Mouse (Mus musculus): Measurements from ENCODE around the gene Osgepl1. TPM values are rescaled to one million over a fixed set of nuclear protein-coding genes. Genes with fewer than 3 reads are reported as not detected.
"Not testable (repeated sequence)": the region's sequence is repeated elsewhere in the genome, so short reads cannot be mapped to it uniquely, and the experiment has no call there.

The Osgepl1 gene
- polyA plus RNA-seq, 1 experiment from 2014 or later: 20.9 TPM

GRCm38 (mm10) chr1:53324827-53325494 is 11.5 kb downstream of the Osgepl1 start:
- no peak for ATAC-seq (ENCODE audit: insufficient number of reproducible peaks, insufficient read depth, low FRiP score, low TSS enrichment, low read depth)
- no peak overlapping the region for H3K4me2 ChIP-seq
- no peaks in the 10 kb centered on the region for H3K9me3 ChIP-seq
- H3K4me1 ChIP-seq: no peaks in the 10 kb centered on the region
- H3K27me3 ChIP-seq: no peaks in the 10 kb centered on the region
- H3K4me3 ChIP-seq: no peak overlapping the region
- no peak overlapping the region for H3K27ac ChIP-seq
- H3K36me3 ChIP-seq: peaks cover 14% of the 10 kb centered on the region
- WGBS: 92% methylated on average over 5 of the region's 5 CpGs
- H3K9ac ChIP-seq: no peak overlapping the region

- not testable (repeated sequence) for ATAC-seq (ENCODE audit: insufficient number of reproducible peaks, insufficient read depth, low FRiP score, low TSS enrichment, low read depth); H3K4me1 ChIP-seq; H3K4me3 ChIP-seq; H3K36me3 ChIP-seq; H3K9me3 ChIP-seq; H3K9ac ChIP-seq; H3K4me2 ChIP-seq; H3K27me3 ChIP-seq; H3K27ac ChIP-seq
- WGBS: 79% methylated on average over 5 of the region's 5 CpGs
These were observed 20.1 kb downstream of the Osgepl1 start for GRCm38 (mm10) chr1:53333527-53333926.

- no peaks in the 10 kb centered on the region for H3K4me1 ChIP-seq
These were observed 22.0 kb downstream of the Osgepl1 start for GRCm38 (mm10) chr1:53335465-53335864.

GRCm38 (mm10) chr1:53337403-53337802 is 24.0 kb downstream of the Osgepl1 start:
- Histone ChIP-seq H3K36me3 (peaks cover 23% of the 10 kb centered on the region), H3K9me3 (peaks cover 12% of the 10 kb centered on the region)
- not testable (repeated sequence) for H3K9ac ChIP-seq; H3K27me3 ChIP-seq; H3K4me3 ChIP-seq; H3K27ac ChIP-seq; H3K4me2 ChIP-seq; ATAC-seq (ENCODE audit: insufficient number of reproducible peaks, insufficient read depth, low FRiP score, low TSS enrichment, low read depth); H3K4me1 ChIP-seq
- WGBS: 76% methylated on average over 2 of the region's 2 CpGs

More at GRCm38 (mm10) chr1:53335465-53335864, 22.0 kb downstream of the Osgepl1 start:
- no peak overlapping the region for H3K9ac ChIP-seq
- no peak overlapping the region for H3K4me3 ChIP-seq
- peaks cover 3% of the 10 kb centered on the region for H3K36me3 ChIP-seq
- H3K27me3 ChIP-seq: no peaks in the 10 kb centered on the region
- no peaks in the 10 kb centered on the region for H3K9me3 ChIP-seq
- H3K4me2 ChIP-seq: no peak overlapping the region
- ATAC-seq (ENCODE audit: insufficient number of reproducible peaks, insufficient read depth, low FRiP score, low TSS enrichment, low read depth): no peak
- H3K27ac ChIP-seq: no peak overlapping the region

DNA sequence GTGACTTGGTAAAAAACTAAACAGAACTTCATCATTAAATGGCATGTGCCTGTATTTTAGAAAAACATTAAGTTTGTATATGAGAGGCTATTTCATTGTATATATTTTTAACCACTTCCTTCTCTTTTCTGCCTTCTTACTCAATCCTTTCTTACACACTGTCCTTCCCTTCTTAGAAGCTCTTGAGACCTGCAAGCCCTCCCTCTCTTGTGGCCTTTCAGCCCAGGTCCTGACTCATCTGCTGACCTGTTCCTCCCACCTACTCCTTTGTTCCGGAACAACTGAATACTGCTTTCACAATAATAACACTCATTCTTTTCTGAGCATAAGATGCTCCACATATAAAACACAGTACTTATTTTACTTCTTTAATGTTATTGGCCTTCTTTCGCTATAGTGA is 27.6 kb downstream of the Osgepl1 start:
- Histone ChIP-seq H3K27ac (no peak overlapping the region), H3K4me2 (no peak overlapping the region)

DNA sequence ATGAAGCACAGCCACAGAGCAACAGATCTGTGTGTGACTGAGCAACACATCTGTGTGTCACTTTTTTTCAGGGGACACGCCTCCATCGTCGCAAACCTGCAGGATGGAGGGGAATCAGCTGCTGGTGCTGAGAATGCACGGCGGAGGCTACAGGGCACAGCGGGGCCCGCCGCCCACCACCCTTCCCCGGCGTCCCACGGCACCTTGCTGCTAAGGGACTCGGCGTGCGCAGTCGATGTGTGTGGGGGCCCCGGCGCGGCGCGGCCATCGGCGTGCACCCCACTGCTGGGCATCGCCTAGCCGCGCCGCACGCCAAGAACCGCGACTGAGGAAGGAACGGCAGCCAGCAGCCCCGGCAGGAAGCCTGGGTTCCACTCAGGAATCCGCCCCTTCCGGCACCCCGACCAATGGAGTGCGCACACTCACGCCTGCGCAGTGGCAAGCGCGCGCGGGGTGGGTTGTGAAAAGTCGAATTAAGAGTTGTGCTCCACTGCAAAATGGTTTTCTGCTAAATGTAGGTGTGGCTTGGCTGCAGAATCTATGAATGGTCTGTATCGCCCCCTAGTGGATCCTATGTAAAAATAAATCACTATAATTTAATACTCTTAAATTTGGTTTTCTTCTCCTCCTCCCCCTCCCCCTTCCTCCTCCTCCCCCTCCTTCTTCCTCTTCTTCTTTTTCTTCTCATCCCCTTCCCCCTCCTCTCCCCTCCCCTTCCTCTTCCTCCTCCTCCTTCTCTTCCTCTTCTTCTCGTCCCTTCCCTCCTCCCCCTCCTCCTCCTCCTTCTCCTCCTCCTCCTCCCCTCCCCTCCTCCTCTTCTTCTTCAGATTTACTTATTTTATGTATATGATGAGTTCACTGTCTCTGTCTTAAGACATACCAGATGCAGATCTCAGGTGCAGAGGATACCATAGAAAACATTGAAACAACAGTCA is 39.2 kb downstream of the Osgepl1 start, which contains the start of the genes Asdurf, Gm28551 and Asnsd1:
TSS of gene Asdurf (minus strand) at position 293 of the 935 bp plus-strand sequence.
TSS of gene Gm28551 (minus strand) at position 341 of the 935 bp plus-strand sequence.
TSS of gene Asnsd1 (minus strand) at position 426 of the 935 bp plus-strand sequence.
- under 1% methylated on average over 44 of the region's 44 CpGs for WGBS
- Histone ChIP-seq H3K36me3 (peaks cover 24% of the 10 kb centered on the region), H3K27me3 (no peaks in the 10 kb centered on the region), H3K4me2 (peak within 1 kb of the TSS; percentile 58), H3K27ac (peak within 1 kb of the TSS; percentile 87), H3K4me1 (peaks cover 8% of the 10 kb centered on the region), H3K9me3 (no peaks in the 10 kb centered on the region; the same call in 1 of the 2 replicates), H3K9ac (peak within 1 kb of the TSS; percentile 93), H3K4me3 (peak within 1 kb of the TSS; percentile 84)
- peak; percentile 100 for ATAC-seq (ENCODE audit: insufficient number of reproducible peaks, insufficient read depth, low FRiP score, low TSS enrichment, low read depth)

More for the DNA sequence above, 27.6 kb downstream of the Osgepl1 start:
- Histone ChIP-seq H3K4me1 (no peaks in the 10 kb centered on the region), H3K36me3 (peaks cover 52% of the 10 kb centered on the region), H3K4me3 (no peak overlapping the region), H3K9ac (no peak overlapping the region), H3K27me3 (no peaks in the 10 kb centered on the region), H3K9me3 (peaks cover 12% of the 10 kb centered on the region)
- no peak for ATAC-seq (ENCODE audit: insufficient number of reproducible peaks, insufficient read depth, low FRiP score, low TSS enrichment, low read depth)
- WGBS: 96% methylated on average over 2 of the region's 2 CpGs

- H3K36me3 ChIP-seq: no peaks in the 10 kb centered on the region
- H3K4me2 ChIP-seq: no peak overlapping the region
- no peaks in the 10 kb centered on the region for H3K27me3 ChIP-seq
- ATAC-seq (ENCODE audit: insufficient number of reproducible peaks, insufficient read depth, low FRiP score, low TSS enrichment, low read depth): no peak
- H3K4me1 ChIP-seq: no peaks in the 10 kb centered on the region
- no peaks in the 10 kb centered on the region; the same call in 1 of the 2 replicates for H3K9me3 ChIP-seq
- no peak overlapping the region for H3K9ac ChIP-seq
- H3K4me3 ChIP-seq: no peak overlapping the region
- no peak overlapping the region for H3K27ac ChIP-seq
These were observed 45.6 kb downstream of the Osgepl1 start for GRCm38 (mm10) chr1:53358988-53359387.

Other genes with a start within 250 kb of the Osgepl1 start
- not detected in 2 replicates for gene 1700019A02Rik, start 126.0 kb upstream of the Osgepl1 start, polyA plus RNA-seq (2015; fragmentation: Nextera tagmentation; extraction: Ambion mirVana)
- gene Pms1, start 16.6 kb upstream of the Osgepl1 start, polyA plus RNA-seq (2015; fragmentation: Nextera tagmentation; extraction: Ambion mirVana): 22.0 and 22.2 TPM in 2 replicates
- 36.3 and 37.0 TPM in 2 replicates for gene Ormdl1, start 16.5 kb upstream of the Osgepl1 start, polyA plus RNA-seq (2015; fragmentation: Nextera tagmentation; extraction: Ambion mirVana)
- not detected in 2 replicates for gene Gm28778, start 16.5 kb upstream of the Osgepl1 start, polyA plus RNA-seq (2015; fragmentation: Nextera tagmentation; extraction: Ambion mirVana)
- gene Asdurf, start 39.0 kb downstream of the Osgepl1 start, polyA plus RNA-seq (2015; fragmentation: Nextera tagmentation; extraction: Ambion mirVana): 10.0 and 25.3 TPM in 2 replicates
- 1.0 and 1.4 TPM in 2 replicates for gene Gm28551, start 39.0 kb downstream of the Osgepl1 start, polyA plus RNA-seq (2015; fragmentation: Nextera tagmentation; extraction: Ambion mirVana)
- gene Asnsd1, start 39.1 kb downstream of the Osgepl1 start, polyA plus RNA-seq (2015; fragmentation: Nextera tagmentation; extraction: Ambion mirVana): 80.5 and 86.1 TPM in 2 replicates